Mouse (Mus musculus): ENCODE data around the gene Dpy30.

The Dpy30 gene

DNA sequence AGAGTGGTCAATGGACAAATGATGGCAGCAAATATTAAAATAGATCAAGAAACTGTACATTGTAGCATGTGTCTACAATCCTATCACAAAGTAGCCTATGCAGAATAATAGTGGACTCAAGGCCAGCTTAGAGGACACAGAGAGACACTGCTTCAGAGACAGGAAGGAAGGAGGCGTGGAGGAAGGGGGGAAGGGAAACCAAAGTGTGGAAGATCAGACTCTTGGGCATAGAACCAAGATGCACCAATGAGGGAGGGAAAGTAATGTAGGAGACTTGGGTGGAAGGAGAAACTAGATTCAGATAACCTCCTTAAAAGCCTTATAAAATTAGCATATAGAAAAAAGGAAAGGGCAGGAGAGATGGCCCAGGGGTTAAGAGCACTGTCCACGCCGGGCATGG is 61.3 kb downstream of the Dpy30 start:
- DNase-seq (ENCODE audit: low spot score): no peak
